Mouse (Mus musculus) cerebellum, postnatal 25 days (tissue): ENCODE measurements at regions not wholly inside any gene's neighbourhood (a gene's known extent, or its start where the extent isn't known, plus 50 kb on each side); places are given as distances from the start of the nearest gene placed in this dataset.
"Not testable (repeated sequence)": the region's sequence is repeated elsewhere in the genome, so short reads cannot be mapped to it uniquely, and the experiment has no call there.

ENCODE experiments used
- DNase-seq, 2 experiments: peaks; one replicate each; pipeline ENCODE4 v3.0.0; 2021; ENCODE audit warnings: mixed read lengths in 2 of 2

DNA sequence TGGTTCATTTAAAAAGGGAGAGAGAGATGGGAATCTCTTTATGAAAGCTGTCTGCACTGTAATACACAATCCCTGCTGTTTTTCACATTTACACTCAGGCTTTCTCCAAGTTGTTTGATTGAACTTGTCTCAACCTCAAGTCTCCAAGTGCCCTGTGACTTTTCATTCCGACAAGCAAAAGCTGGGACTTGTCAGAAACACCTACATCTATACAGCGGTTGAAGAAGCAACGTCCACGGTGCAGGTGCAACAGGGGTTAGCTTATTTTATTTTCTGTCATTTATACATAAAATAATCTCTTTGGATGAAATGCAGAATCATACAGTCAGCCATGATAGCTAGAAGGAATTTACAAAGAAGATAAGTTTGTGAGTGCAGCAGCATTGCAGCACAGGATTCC, 184.6 kb upstream of the Gm21293 start:
- DNase-seq, result no peak

DNA sequence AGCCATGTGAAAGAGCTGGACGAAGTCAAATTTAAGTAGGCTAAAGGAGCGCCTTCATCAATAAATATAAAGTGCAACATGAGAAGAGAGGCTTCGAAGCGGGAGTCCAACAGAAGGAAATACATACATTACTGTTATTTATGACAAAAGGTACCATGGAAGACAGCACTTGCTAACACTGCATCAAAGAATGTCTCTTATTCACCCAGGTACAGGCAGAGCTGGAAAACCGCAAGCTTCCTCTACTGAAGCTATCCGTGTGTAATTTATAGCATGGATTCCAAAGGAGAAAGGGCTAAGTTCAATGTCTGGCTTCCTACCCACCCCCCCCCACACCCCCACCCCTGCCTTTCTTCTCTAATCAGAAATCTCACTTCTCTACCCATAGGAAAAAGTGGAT, 166.7 kb upstream of the Gm21293 start:
- DNase-seq, result no peak

DNA sequence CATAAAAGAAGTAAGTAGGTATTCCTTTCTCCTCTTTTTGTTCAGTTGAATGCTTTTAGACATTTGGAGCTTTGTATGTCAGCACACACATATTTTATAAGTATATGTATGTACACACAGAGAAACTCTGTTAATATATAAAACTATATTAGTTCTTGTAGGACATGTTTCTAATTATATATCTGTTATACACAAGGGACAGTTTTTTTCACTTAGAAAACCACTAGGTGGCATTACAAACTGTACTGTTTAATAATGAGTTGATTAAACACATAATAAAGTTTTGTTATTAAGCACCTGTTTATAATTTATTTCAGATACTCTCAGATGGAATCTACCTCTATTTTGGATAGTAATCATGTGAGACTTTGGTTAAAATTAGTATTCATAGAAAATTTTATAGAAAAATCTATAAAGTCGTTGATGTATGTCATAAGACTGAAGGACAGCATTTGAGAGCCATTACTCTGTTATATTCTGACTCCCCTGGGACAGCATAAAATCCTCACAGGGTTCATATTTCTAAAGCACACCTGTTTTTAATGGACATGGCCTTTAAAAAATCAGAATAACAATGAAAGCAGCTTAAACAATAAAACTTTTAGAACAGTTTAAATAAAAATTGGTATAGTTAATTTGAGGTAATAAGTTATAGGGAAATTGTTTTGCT, 158.4 kb upstream of the Gm21293 start:
- DNase-seq, result no peak

DNA sequence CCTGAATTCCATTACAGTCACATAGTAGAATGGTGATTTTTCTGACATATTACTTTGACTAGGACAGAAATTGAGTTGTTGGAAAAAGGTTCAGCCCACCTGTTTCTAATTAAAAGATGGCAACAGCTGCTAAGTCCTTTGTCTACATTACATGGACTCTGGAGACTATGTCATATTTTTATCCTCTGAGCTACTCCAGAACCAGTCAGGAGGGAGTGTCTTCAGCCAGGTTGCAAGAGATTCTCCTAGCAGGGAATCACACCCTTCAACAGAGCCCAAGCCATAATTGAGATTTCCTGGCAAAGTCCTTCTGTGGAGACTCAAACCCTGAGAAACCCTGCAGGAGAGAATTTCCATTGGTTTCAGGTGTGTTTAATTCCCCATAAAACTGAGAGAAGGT, 123.2 kb upstream of the Gm21293 start:
- DNase-seq, result no peak

GRCm38 (mm10) chr10:104021593-104021992, 121.2 kb upstream of the Gm21293 start:
- DNase-seq, result no peak

GRCm38 (mm10) chr10:104028162-104028561, 114.6 kb upstream of the Gm21293 start:
- DNase-seq, result no peak

DNA sequence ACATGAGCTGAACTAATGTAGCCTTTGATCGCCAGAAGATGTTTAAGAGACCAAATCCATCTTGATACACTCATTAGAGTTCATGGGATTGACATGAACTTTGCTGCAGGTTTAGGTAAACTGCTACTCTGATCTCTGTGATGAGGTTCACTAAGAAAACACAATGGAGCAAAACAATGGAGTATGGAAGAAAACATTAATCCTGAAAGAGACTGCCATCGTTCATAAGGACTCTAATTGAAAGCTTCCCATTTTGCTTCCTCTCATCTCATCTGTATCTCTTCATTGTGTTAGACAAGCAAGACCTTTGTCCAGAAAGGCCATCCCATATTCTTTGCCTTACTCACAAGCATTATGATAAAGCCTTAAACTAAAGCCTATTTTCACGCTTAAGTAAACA, 110.0 kb upstream of the Gm21293 start:
- no peak for DNase-seq

DNA sequence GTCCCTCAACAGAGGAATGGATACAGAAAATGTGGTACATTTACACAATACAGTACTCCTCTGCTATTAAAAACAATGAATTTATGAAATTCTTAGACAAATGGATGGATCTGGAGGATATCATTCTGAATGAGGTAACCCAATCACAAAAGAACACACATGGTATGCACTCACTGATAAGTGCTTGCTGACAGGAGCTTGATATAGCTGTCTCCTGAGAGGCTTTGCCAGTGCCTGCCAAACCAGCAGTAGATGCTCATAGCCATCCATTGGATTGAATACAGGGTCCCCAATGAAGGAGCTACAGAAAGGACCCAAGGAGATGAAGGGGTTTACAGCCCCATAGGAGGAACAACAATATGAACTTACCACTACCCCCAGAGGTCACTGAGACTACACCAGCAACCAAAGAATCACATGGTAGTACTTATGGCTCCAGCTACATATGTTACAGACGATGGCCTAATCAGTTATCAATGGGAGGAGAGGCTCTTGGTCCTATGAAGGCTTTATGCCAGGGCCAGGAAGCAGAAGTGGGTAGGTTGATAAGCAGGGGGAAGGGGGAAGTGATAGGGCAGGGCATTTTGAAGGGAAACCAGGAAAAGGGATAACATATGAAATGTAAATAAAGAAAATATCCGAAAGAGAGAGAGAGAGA, 100.9 kb upstream of the Gm21293 start:
- DNase-seq, result not testable (repeated sequence)

GRCm38 (mm10) chr10:104042387-104042775, 100.4 kb upstream of the Gm21293 start:
- DNase-seq, result no peak

- no peak for DNase-seq
Measured at GRCm38 (mm10) chr10:104043569-104043968, 99.2 kb upstream of the Gm21293 start.
